Mouse (Mus musculus) bone marrow macrophage, adult 2 months (primary cell): ENCODE measurements around the gene Olfr1428. TPM values are rescaled to one million over a fixed set of nuclear protein-coding genes. Genes with fewer than 3 reads are reported as not detected.
"Not testable (repeated sequence)": the region's sequence is repeated elsewhere in the genome, so short reads cannot be mapped to it uniquely, and the experiment has no call there.

Experiments used
- H3K27ac ChIP-seq: 2 replicates; pipeline ENCODE4 v1.5.1; 2012; ENCODE audit warnings: low read depth, low read length; ENCODE audit not compliant: insufficient read depth
- H3K4me1 ChIP-seq: 2 replicates; pipeline ENCODE4 v1.6.1; 2012; ENCODE audit warnings: low read length; ENCODE audit not compliant: control insufficient read depth, insufficient read depth
- H3K4me3 ChIP-seq: 2 replicates; pipeline ENCODE4 v1.5.1; 2012; ENCODE audit warnings: mild to moderate bottlenecking, low read length, moderate library complexity; ENCODE audit not compliant: insufficient read depth
- CTCF ChIP-seq: IDR thresholded peaks from 2 replicates; pipeline ENCODE4 v1.5.1; 2012; ENCODE audit warnings: low read depth, mild to moderate bottlenecking, low read length, moderate library complexity
- POLR2A ChIP-seq: IDR thresholded peaks from 2 replicates; pipeline ENCODE4 v1.6.1; 2012; ENCODE audit warnings: mild to moderate bottlenecking, low read depth, low read length, borderline replicate concordance
- polyA plus RNA-seq: library from polyadenylated mRNA; stranded (reverse); fragments of >200 nt; gene quantifications from 2 replicates; pipeline ENCODE4 v1.2.4, GENCODE M21; 2012; ENCODE audit not compliant: missing spikeins, insufficient read depth, insufficient read length

Olfr1428 gene
- polyA plus RNA-seq: not detected in 2 replicates

GRCm38 (mm10) chr19:12115797-12116196 lies at the start of gene Olfr1428:
Gene Olfr1428, minus strand, starts transcription at chr19:12115897.
- Histone ChIP-seq H3K4me1 (no peaks in the 10 kb centered on the region), H3K4me3 (no peak within 1 kb of the TSS), H3K27ac (no peak within 1 kb of the TSS)
- TF ChIP-seq CTCF: no peak
- TF ChIP-seq POLR2A: no peak

GRCm38 (mm10) chr19:12145452-12145851 lies 29.8 kb upstream of the Olfr1428 start:
- Histone ChIP-seq H3K4me3 (no peak overlapping the region), H3K27ac (no peak overlapping the region), H3K4me1 (no peaks in the 10 kb centered on the region)
- TF ChIP-seq CTCF (no peak), POLR2A (no peak)

- H3K4me1 ChIP-seq: no peaks in the 10 kb centered on the region
- H3K4me3 ChIP-seq: no peak overlapping the region
- no peak overlapping the region for H3K27ac ChIP-seq
- TF ChIP-seq CTCF: no peak
- no peak for TF ChIP-seq POLR2A
These were observed 27.7 kb upstream of the Olfr1428 start for GRCm38 (mm10) chr19:12143356-12143755.

GRCm38 (mm10) chr19:12134289-12134688 lies 18.6 kb upstream of the Olfr1428 start:
- no peak overlapping the region for H3K27ac ChIP-seq
- H3K4me1 ChIP-seq: no peaks in the 10 kb centered on the region
- H3K4me3 ChIP-seq: no peak overlapping the region
- TF ChIP-seq POLR2A (no peak), CTCF (no peak)

GRCm38 (mm10) chr19:12123103-12123502 lies 7.4 kb upstream of the Olfr1428 start, which contains the start of gene Olfr76:
Gene Olfr76, minus strand, starts transcription at chr19:12123203.
- no peak within 1 kb of the TSS for H3K4me3 ChIP-seq
- H3K4me1 ChIP-seq: no peaks in the 10 kb centered on the region
- no peak within 1 kb of the TSS for H3K27ac ChIP-seq
- TF ChIP-seq CTCF (no peak), POLR2A (no peak)

- Histone ChIP-seq H3K4me1 (no peaks in the 10 kb centered on the region), H3K4me3 (no peak overlapping the region), H3K27ac (no peak overlapping the region)
- no peak for TF ChIP-seq CTCF
- no peak for TF ChIP-seq POLR2A
These were observed 767 bp upstream of the Olfr1428 start for GRCm38 (mm10) chr19:12116464-12116863.

- Histone ChIP-seq H3K27ac (no peak overlapping the region), H3K4me1 (no peaks in the 10 kb centered on the region), H3K4me3 (no peak overlapping the region)
- TF ChIP-seq POLR2A (no peak), CTCF (no peak)
These were observed 1.9 kb downstream of the Olfr1428 start for GRCm38 (mm10) chr19:12113807-12114206.

- Histone ChIP-seq H3K27ac (no peak overlapping the region), H3K4me3 (no peak overlapping the region), H3K4me1 (no peaks in the 10 kb centered on the region)
- no peak for TF ChIP-seq POLR2A
- TF ChIP-seq CTCF: no peak
These were observed 11.2 kb downstream of the Olfr1428 start for GRCm38 (mm10) chr19:12104541-12104940.

GRCm38 (mm10) chr19:12103234-12103633 lies 12.5 kb downstream of the Olfr1428 start, which contains the start of gene Olfr1427:
Gene Olfr1427, minus strand, starts transcription at chr19:12103334.
- Histone ChIP-seq H3K4me1 (no peaks in the 10 kb centered on the region), H3K27ac (no peak within 1 kb of the TSS), H3K4me3 (no peak within 1 kb of the TSS)
- no peak for TF ChIP-seq CTCF
- no peak for TF ChIP-seq POLR2A

GRCm38 (mm10) chr19:12091913-12092312 lies 23.8 kb downstream of the Olfr1428 start, which contains the start of gene Olfr1426:
Gene Olfr1426, minus strand, starts transcription at chr19:12092013.
- no peak within 1 kb of the TSS for H3K4me3 ChIP-seq
- TF ChIP-seq CTCF: no peak
- no peak for TF ChIP-seq POLR2A
- H3K4me1 ChIP-seq: no peaks in the 10 kb centered on the region
- no peak within 1 kb of the TSS for H3K27ac ChIP-seq

GRCm38 (mm10) chr19:12077631-12078030 lies 38.1 kb downstream of the Olfr1428 start, which contains the start of gene Olfr1425:
Gene Olfr1425, minus strand, starts transcription at chr19:12077731.
- not testable (repeated sequence) for H3K4me1 ChIP-seq, H3K4me3 ChIP-seq, H3K27ac ChIP-seq

- not testable (repeated sequence) for H3K27ac ChIP-seq, H3K4me1 ChIP-seq, H3K4me3 ChIP-seq
These were observed 46.2 kb downstream of the Olfr1428 start for GRCm38 (mm10) chr19:12069546-12069945.

GRCm38 (mm10) chr19:12067806-12068205 lies 47.9 kb downstream of the Olfr1428 start:
- H3K4me3 ChIP-seq, H3K27ac ChIP-seq, H3K4me1 ChIP-seq: not testable (repeated sequence)

GRCm38 (mm10) chr19:12062582-12062981 lies 53.1 kb downstream of the Olfr1428 start, which contains the start of gene Olfr1424:
Gene Olfr1424, minus strand, starts transcription at chr19:12062682.
- H3K4me1 ChIP-seq, H3K27ac ChIP-seq, H3K4me3 ChIP-seq: not testable (repeated sequence)
